Mouse (Mus musculus): ENCODE data around the gene Olfr430. TPM values are rescaled to one million over a fixed set of nuclear protein-coding genes. Genes with fewer than 3 reads are reported as not detected.
A peak's percentile ranks its signal among the peaks of the same experiment; 100 is the strongest.
"Not testable (repeated sequence)": the region's sequence is repeated elsewhere in the genome, so short reads cannot be mapped to it uniquely, and the experiment has no call there.

Olfr430 gene
- not detected in 2 replicates for polyA plus RNA-seq (2015; fragmentation: Nextera tagmentation; extraction: Ambion mirVana)

DNA sequence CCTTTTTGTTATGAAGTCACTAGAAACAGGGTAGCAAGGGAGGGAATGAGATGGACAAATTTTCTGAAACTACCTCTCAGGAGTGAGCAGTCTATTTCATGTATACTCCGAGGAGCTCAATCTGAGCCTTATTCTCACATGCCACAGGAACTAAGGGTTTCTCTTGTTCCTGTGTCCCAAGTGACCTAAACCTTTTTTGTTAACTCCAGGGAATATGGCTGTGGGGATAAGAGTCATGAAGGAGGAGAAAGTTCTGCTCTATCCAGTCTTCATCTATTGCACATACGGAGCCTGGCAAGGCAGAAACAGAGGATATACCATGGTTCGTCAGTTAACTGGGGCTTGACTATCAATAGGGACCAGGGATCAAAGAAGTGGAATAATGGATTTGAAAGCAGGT is at the start of gene Olfr430:
Gene Olfr430 (plus strand): TSS at position 301 of the 400 bp plus-strand sequence.
- no peak for ATAC-seq
- Histone ChIP-seq H3K4me1 (ENCODE audit: control insufficient read depth, insufficient read depth, low read depth, low read length) (no peaks in the 10 kb centered on the region), H3K27ac (ENCODE audit: low read depth, low read length) (no peak within 1 kb of the TSS), H3K36me3 (ENCODE audit: control insufficient read depth, insufficient read depth, low read length) (no peaks in the 10 kb centered on the region), H3K4me3 (ENCODE audit: low read length) (no peak within 1 kb of the TSS), H3K9me3 (ENCODE audit: control insufficient read depth, low read length) (no peaks in the 10 kb centered on the region), H3K27me3 (replicated peaks; ENCODE audit: control insufficient read depth, insufficient read depth, low read length) (no peaks in the 10 kb centered on the region), H3K9ac (ENCODE audit: low read depth, low read length) (no peak within 1 kb of the TSS), H3K4me2 (ENCODE audit: low read length) (no peak within 1 kb of the TSS)
- 91% methylated on average over 3 of the region's 3 CpGs for WGBS

GRCm38 (mm10) chr1:174031698-174032097 is 34.7 kb upstream of the Olfr430 start, which contains the start of gene Ifi205:
Ifi205 (minus strand) TSS chr1:174031810.
- H3K27me3 ChIP-seq (replicated peaks; ENCODE audit: control insufficient read depth, insufficient read depth, low read length), result no peaks in the 10 kb centered on the region
- no peak for ATAC-seq
- no peak within 1 kb of the TSS for H3K4me3 ChIP-seq (ENCODE audit: low read length)
- no peak within 1 kb of the TSS for H3K27ac ChIP-seq (ENCODE audit: low read depth, low read length)
- H3K4me1 ChIP-seq (ENCODE audit: control insufficient read depth, insufficient read depth, low read depth, low read length), result no peaks in the 10 kb centered on the region
- H3K9ac ChIP-seq (ENCODE audit: low read depth, low read length), result no peak within 1 kb of the TSS
- no peaks in the 10 kb centered on the region for H3K36me3 ChIP-seq (ENCODE audit: control insufficient read depth, insufficient read depth, low read length)
- WGBS, result 75% methylated on average over 1 of the region's 1 CpGs
- H3K9me3 ChIP-seq (ENCODE audit: control insufficient read depth, low read length), result no peaks in the 10 kb centered on the region
- H3K4me2 ChIP-seq (ENCODE audit: low read length), result no peak within 1 kb of the TSS

DNA sequence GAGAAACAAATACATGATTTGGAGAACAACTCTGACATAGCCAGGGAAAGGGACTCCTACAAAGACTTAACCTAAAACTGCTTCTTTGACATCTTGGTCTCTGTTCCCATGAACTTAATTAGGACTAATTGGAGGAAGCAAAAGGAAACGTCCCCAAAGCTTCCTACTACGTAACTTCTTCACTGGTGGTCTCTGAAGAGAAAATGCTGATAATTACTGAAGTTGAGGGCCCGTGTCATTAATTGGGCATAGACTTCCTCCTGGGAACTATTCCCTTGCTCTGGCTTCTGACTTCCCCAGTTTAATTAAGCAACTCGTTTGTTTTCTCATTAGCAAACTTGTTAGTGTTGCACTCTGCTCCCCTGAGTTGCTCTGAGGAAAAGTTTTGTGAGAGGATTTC is 30.6 kb upstream of the Olfr430 start:
- Histone ChIP-seq H3K4me2 (ENCODE audit: low read length) (no peak overlapping the region), H3K4me3 (ENCODE audit: low read length) (no peak overlapping the region), H3K36me3 (ENCODE audit: control insufficient read depth, insufficient read depth, low read length) (no peaks in the 10 kb centered on the region), H3K27me3 (replicated peaks; ENCODE audit: control insufficient read depth, insufficient read depth, low read length) (no peaks in the 10 kb centered on the region), H3K27ac (ENCODE audit: low read depth, low read length) (no peak overlapping the region), H3K9ac (ENCODE audit: low read depth, low read length) (no peak overlapping the region), H3K9me3 (ENCODE audit: control insufficient read depth, low read length) (no peaks in the 10 kb centered on the region), H3K4me1 (ENCODE audit: control insufficient read depth, insufficient read depth, low read depth, low read length) (no peaks in the 10 kb centered on the region)
- ATAC-seq, result peak; percentile 17; the same call in 1 of the 2 replicates
- WGBS, result 65% methylated on average over 4 of the region's 4 CpGs

GRCm38 (mm10) chr1:174038480-174038879 is 27.9 kb upstream of the Olfr430 start:
- H3K36me3 ChIP-seq (ENCODE audit: control insufficient read depth, insufficient read depth, low read length), result no peaks in the 10 kb centered on the region
- no peak for ATAC-seq
- H3K27ac ChIP-seq (ENCODE audit: low read depth, low read length), result no peak overlapping the region
- H3K9ac ChIP-seq (ENCODE audit: low read depth, low read length), result no peak overlapping the region
- no peak overlapping the region for H3K4me2 ChIP-seq (ENCODE audit: low read length)
- no peaks in the 10 kb centered on the region for H3K9me3 ChIP-seq (ENCODE audit: control insufficient read depth, low read length)
- no peaks in the 10 kb centered on the region for H3K4me1 ChIP-seq (ENCODE audit: control insufficient read depth, insufficient read depth, low read depth, low read length)
- H3K27me3 ChIP-seq (replicated peaks; ENCODE audit: control insufficient read depth, insufficient read depth, low read length), result no peaks in the 10 kb centered on the region
- WGBS, result 97% methylated on average over 3 of the region's 3 CpGs
- no peak overlapping the region for H3K4me3 ChIP-seq (ENCODE audit: low read length)

- ATAC-seq, result no peak
- no peak within 1 kb of the TSS for H3K4me2 ChIP-seq (ENCODE audit: low read length)
- H3K27ac ChIP-seq (ENCODE audit: low read depth, low read length), result no peak within 1 kb of the TSS
- no peaks in the 10 kb centered on the region for H3K27me3 ChIP-seq (replicated peaks; ENCODE audit: control insufficient read depth, insufficient read depth, low read length)
- H3K9me3 ChIP-seq (ENCODE audit: control insufficient read depth, low read length), result no peaks in the 10 kb centered on the region
- no peak within 1 kb of the TSS for H3K9ac ChIP-seq (ENCODE audit: low read depth, low read length)
- no peaks in the 10 kb centered on the region for H3K36me3 ChIP-seq (ENCODE audit: control insufficient read depth, insufficient read depth, low read length)
- H3K4me3 ChIP-seq (ENCODE audit: low read length), result no peak within 1 kb of the TSS
- WGBS, result 90% methylated on average over 7 of the region's 7 CpGs
- no peaks in the 10 kb centered on the region for H3K4me1 ChIP-seq (ENCODE audit: control insufficient read depth, insufficient read depth, low read depth, low read length)
These were observed 25.8 kb upstream of the Olfr430 start, which contains the start of gene Olfr433 for GRCm38 (mm10) chr1:174040523-174041177. Olfr433 (plus strand) TSS chr1:174040705.

DNA sequence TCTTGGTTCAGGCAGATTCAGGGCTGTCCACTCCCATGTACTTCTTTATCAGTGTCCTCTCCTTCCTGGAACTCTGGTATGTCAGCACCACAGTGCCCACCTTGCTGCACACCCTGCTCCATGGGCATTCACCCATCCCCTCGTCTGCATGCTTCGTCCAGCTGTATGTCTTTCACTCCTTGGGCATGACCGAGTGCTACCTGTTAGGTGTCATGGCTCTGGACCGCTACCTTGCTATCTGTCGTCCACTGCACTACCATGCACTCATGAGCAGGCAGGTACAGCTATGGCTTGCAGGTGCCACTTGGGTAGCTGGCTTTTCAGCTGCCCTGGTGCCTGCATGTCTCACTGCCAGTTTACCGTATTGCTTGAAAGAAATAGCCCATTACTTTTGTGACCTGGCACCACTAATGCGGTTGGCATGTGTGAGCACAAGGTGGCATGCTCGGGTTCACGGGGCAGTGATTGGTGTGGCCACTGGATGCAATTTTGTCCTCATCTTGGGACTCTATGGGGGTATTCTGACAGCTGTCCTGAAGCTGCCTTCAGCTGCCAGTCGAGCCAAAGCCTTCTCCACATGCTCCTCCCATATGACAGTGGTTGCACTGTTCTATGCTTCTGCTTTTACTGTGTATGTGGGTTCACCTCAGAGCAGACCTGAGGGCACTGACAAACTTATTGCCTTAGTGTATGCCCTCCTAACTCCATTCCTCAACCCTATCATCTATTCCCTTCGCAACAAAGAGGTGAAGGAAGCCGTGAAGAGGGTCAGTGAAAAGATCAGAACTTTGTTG is 24.1 kb upstream of the Olfr430 start:
- not testable (repeated sequence) for H3K4me3 ChIP-seq (ENCODE audit: low read length); H3K9me3 ChIP-seq (ENCODE audit: control insufficient read depth, low read length); H3K27me3 ChIP-seq (replicated peaks; ENCODE audit: control insufficient read depth, insufficient read depth, low read length); H3K9ac ChIP-seq (ENCODE audit: low read depth, low read length); H3K4me1 ChIP-seq (ENCODE audit: control insufficient read depth, insufficient read depth, low read depth, low read length); H3K4me2 ChIP-seq (ENCODE audit: low read length); H3K27ac ChIP-seq (ENCODE audit: low read depth, low read length); ATAC-seq; H3K36me3 ChIP-seq (ENCODE audit: control insufficient read depth, insufficient read depth, low read length)
- WGBS, result 92% methylated on average over 12 of the region's 12 CpGs

DNA sequence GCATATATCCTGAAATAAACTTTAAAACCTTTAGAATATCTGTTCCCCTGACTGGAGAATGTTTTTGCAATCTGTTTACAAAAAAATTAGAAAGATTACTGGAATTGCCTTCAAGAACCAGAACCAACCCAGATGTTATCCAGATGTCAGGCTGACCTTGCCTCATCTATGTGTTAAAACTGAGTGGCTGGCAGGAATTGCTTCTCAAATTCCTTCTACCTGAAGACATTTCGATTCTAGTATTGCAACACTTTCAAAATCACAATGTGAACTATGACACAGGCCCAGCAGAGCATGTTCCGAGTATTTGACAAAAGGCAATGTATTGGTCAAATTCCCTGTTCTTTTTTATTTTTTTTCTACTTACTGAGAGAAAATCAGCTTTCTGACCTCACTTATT is 22.0 kb upstream of the Olfr430 start:
- Histone ChIP-seq H3K4me3 (ENCODE audit: low read length) (no peak overlapping the region), H3K36me3 (ENCODE audit: control insufficient read depth, insufficient read depth, low read length) (no peaks in the 10 kb centered on the region), H3K4me1 (ENCODE audit: control insufficient read depth, insufficient read depth, low read depth, low read length) (no peaks in the 10 kb centered on the region), H3K27me3 (replicated peaks; ENCODE audit: control insufficient read depth, insufficient read depth, low read length) (no peaks in the 10 kb centered on the region), H3K9me3 (ENCODE audit: control insufficient read depth, low read length) (no peaks in the 10 kb centered on the region), H3K27ac (ENCODE audit: low read depth, low read length) (no peak overlapping the region), H3K4me2 (ENCODE audit: low read length) (no peak overlapping the region), H3K9ac (ENCODE audit: low read depth, low read length) (no peak overlapping the region)
- 71% methylated on average over 2 of the region's 2 CpGs for WGBS
- ATAC-seq, result no peak

DNA sequence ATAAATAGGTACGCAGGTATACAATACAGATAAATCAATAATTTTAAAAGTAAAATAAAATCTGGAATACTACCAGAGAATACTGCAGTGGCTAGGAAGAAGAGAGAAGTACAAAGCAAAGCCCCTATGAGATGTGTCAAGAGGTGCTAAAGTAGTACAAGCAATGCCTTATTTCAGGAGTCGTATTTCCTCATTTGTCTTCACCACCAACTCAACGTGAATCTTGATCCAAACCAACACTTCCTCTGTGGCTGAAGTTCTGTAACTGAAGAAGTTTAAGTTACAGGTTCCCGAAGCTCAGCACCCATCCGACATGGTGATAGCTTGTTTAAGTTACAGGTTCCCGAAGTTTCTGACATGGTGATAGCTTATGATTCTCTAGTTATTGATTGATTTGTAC is 18.2 kb upstream of the Olfr430 start:
- H3K4me2 ChIP-seq (ENCODE audit: low read length); H3K4me3 ChIP-seq (ENCODE audit: low read length); H3K9ac ChIP-seq (ENCODE audit: low read depth, low read length); ATAC-seq; H3K36me3 ChIP-seq (ENCODE audit: control insufficient read depth, insufficient read depth, low read length); H3K9me3 ChIP-seq (ENCODE audit: control insufficient read depth, low read length); H3K27ac ChIP-seq (ENCODE audit: low read depth, low read length); H3K4me1 ChIP-seq (ENCODE audit: control insufficient read depth, insufficient read depth, low read depth, low read length); H3K27me3 ChIP-seq (replicated peaks; ENCODE audit: control insufficient read depth, insufficient read depth, low read length): not testable (repeated sequence)
- 93% methylated on average over 6 of the region's 6 CpGs for WGBS

DNA sequence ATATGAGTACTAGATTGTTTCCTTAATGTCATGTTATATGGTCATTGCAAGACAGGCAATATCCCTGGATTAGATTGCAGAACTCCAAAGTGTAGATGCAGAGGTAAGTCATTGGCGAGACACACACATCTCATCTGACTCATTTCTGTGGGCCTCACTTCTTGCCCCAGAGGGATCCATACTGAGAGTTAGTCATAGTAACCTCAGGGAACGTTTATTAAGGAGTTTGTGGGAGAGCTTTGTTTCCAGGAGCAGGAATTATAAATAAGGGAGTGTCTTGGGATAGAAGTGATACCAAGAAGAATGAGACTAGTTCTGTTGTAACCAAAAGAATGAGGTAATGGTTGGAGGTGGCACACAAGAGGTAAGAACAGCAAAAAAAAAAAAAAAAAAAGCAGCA is 17.5 kb upstream of the Olfr430 start, which contains the start of gene Olfr432:
Gene Olfr432 (plus strand): TSS at position 313 of the 400 bp plus-strand sequence.
- Histone ChIP-seq H3K9me3 (ENCODE audit: control insufficient read depth, low read length) (no peaks in the 10 kb centered on the region), H3K36me3 (ENCODE audit: control insufficient read depth, insufficient read depth, low read length) (no peaks in the 10 kb centered on the region), H3K4me1 (ENCODE audit: control insufficient read depth, insufficient read depth, low read depth, low read length) (no peaks in the 10 kb centered on the region), H3K9ac (ENCODE audit: low read depth, low read length) (no peak within 1 kb of the TSS), H3K27me3 (replicated peaks; ENCODE audit: control insufficient read depth, insufficient read depth, low read length) (no peaks in the 10 kb centered on the region), H3K27ac (ENCODE audit: low read depth, low read length) (no peak within 1 kb of the TSS), H3K4me2 (ENCODE audit: low read length) (no peak within 1 kb of the TSS), H3K4me3 (ENCODE audit: low read length) (no peak within 1 kb of the TSS)
- 78% methylated on average over 2 of the region's 2 CpGs for WGBS
- no peak for ATAC-seq

Measured in hindbrain, embryonic 16.5 days (tissue).